Mouse (Mus musculus) kidney, adult 18-20 months (tissue): Measurements from ENCODE around the gene Clta.
A peak's percentile ranks its signal among the peaks of the same experiment; 100 is the strongest.

ENCODE experiments used
- DNase-seq: peaks from one replicate; pipeline ENCODE4 v3.0.0; 2021

Clta gene

DNA sequence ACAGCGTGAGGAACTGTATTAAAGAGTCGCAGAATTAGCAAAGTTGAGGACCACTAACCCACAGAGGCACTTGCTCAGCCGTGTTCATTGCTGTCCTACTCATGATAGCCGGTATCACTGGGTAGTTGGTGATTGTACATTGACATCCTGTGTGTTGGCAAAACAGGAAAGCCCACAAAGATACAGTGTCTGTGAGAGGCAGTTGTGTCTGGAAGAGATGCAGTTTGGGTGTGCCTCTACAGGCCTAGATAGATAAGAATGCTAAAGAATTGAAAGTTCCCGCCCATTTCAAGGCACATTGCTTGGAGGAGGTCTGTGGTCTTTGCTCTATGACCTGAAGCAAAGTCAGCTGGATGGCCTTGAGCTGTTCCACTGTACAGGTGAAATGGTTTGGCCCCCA is at the start of gene Clta:
TSS of gene Clta (plus strand) at position 327 of the 400 bp plus-strand sequence.
- DNase-seq, result no peak

DNA sequence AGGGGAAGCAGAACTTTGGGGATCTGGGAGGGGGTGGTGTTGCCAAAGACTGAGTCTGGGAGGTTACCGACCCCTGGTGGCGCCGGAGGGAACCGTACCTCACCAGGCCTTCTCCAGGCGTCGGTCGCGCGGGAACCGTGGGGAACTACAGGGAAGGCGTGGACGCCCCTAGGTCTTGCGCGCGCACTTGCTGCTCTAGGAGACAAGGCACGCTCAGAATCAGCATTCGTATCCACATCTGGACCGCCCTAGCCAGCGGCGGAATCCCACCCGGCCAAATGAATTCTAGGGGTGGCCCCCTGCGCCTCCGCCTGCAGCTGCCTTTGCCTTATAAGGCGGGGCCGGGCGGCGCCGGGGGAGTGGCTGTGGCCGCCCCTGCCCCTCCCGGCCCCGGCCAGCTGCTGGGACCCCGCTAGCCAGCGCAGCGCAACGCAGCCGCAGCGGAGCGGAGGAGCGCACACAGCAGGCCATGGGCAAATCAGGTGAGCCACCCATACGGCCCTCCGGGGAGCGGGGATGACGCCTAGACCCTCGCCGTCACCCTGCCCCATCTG is 46.9 kb upstream of the Clta start, which contains the start of gene Glipr2:
TSS of gene Glipr2 (plus strand) at position 110 of the 554 bp plus-strand sequence.
- DNase-seq, result peak; percentile 69

DNA sequence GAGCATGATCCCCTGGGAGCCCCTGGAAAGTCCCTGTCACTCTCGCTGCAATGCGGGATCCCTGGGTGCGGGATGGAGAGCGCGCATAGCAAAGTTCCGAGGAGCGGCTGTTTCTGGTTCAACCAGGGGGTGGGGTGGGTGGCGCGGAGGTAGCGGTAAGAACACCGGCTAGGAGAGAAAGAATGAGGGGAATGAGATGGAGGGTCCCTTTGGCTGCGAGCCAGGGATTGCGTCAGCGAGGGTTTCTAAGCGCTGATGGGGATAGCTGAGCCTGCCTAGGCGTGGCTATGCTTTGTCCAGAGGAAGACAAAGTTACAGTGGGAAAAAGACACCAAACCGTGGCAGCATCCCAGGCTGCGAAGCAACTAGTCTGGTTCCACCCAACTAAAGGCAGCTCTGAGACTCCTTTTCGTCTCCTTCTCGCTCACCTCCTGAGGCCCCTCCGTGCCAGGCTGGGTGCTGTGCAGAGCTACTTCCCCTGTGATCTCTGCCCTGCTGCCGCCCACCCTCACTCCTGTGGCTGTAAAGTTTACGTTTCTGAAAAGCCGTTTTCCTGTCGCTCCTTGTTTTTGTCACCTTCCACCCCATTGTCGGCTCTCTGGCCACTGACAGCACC is 46.3 kb upstream of the Clta start:
- peak; percentile 41 for DNase-seq

DNA sequence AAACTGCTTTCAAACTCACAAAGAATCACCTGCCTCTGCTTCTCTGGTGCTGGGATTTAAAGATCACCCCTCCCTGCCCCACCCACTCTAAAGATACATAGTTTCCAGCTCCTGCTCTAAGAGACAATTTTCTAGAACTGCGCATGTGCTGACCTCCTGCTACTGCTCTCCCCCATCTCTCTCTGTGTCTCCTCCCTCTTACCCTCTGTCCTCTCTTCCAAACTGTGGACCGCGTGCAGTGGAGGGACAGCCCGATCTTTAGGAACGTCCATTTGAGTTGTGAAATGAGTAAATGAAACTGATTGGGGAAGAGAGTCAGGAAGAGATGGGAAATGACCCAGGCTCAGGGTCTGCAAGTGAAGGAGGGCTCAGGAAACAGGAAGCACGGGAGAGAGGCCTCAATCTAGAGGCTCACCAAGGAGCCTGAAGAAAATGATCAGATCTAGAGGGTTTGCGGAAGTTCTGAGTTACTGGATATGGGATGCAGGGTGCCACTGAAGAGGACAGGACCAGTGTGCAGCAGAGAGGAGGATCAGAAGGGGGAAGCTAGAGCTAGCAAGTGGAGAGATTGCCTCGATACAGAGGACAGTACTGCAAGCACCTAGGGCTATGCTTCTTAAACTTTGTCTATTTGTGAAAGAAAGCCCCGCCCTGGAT is 44.6 kb upstream of the Clta start:
- no peak for DNase-seq

DNA sequence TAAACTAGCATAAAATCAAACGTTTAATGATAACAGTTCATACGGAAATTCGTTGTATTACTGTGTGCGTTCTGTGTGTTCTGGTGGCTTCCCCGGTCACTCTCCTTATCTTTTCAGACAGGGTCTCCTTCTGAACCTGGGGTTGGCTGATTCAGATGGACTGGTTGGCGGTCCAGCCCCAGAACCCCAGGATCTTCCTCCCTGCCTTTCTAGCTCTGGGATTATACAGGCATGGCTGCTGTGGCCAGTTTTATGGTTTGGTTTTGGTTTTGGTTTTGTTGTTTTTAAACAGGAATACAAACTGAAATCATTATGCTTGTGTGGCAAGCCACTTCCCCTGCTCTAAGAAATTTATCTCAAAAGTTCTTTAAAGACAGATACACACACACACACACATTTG is 44.0 kb upstream of the Clta start:
- DNase-seq, result no peak

DNA sequence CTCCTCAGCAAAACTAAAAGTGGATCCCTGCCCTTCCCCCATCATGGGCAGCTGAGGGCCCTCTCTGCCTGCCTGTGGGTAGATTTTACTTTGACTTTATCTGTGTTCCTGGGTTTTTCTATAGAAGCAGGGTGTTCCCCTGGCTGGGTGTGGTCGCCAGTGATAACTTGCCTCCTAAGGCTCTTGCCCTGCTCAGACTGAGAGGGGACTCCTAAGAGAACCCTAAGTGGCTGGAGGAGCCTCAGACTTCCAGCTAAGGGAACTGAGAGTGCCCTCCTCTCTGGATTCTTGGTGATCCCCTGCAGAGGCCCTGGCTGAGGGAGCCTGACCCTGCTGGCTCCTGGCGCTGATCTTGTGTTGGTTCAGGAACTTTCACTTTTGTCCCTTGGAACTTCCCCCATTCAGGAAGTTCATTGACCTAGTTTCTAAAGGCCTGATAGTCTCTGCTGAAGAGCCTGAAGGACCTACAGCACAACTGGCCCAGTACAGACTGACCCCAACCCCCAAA is 39.9 kb upstream of the Clta start:
- DNase-seq, result peak; percentile 47

DNA sequence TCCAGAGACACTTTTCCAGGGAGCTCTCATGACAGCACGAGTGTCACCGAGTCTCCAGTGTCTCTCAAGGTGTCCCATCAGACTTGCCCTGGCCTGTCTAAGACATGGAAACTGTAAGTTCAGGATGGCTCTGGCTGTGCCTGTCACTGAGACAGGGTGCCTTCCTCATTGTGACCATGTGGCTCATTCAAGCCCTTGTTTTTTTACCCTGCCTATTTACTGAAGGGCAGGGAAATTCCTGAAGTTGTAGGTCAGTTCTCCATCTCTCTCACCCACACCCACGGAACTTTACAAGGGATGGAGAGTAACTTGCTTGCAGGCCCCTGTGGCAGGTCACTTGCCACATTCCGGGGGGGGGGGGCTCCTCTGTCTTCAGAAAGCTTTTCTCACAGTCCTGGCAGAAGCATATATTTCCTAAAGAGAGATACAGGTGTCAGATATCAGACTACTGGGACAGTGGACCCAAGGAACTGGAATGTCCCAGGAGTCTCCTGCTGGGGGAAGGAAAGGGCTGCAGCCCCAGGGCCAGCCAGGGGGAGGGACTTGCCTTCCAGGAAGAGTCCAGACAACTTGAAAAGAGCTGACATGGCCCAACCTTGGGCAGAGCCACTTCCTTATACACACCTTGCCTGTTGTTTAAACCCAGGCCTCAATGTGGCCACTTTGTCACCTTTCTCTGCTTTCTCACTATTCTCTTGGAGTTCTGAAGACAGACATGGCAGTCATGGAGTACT is 39.1 kb upstream of the Clta start:
- no peak for DNase-seq

DNA sequence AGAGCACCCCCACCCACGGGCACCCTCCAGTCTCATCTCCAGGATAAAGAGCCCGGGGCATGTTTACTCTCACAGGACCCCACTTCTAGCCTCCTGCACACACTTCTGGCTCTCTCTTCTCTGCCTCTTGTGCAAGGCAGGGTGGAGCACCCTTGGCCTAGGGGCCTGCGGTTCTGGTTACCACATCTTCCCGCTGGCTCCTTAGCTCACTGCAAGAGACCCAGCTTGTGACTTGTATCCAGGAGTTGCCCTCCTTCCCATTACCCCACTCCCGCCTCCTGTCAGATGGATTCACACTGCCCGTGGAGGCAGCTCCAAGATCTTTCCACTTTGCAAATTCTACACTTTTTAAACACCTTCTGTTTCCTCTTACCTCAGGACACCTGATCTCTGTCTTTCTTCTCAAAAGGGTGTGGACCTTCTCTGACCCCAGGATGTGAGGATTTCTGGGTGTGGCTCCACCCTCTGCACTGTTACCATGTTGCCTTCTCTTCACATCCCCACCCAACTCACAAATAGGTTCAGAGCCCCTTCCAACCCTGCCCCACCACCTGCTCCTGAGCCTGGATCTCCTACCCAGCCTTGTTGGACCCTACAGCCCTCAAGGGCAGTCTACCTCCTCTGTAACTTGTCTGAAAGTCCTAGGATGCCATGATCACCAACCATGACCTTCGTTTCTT is 38.3 kb upstream of the Clta start:
- no peak for DNase-seq

DNA sequence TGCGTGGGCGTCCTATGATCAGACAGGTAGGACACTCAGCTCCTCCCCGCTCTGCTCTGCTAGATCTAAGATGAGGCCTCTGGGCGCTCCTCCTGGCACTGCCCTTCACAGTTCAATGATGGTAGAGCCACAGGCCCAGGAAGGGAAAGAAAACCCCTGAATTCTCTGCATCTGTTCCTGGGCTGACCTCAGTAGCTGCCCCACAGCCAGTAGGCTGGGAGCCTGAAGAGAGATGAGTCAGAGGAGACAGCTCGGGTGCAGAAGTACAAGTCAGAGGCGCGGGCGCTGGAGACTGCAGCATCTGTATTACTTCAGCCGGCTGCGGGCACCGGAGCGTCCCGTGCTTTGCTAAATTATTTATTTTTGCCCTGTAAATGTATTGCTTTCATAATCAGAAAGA is 35.6 kb upstream of the Clta start:
- peak; percentile 73 for DNase-seq

DNA sequence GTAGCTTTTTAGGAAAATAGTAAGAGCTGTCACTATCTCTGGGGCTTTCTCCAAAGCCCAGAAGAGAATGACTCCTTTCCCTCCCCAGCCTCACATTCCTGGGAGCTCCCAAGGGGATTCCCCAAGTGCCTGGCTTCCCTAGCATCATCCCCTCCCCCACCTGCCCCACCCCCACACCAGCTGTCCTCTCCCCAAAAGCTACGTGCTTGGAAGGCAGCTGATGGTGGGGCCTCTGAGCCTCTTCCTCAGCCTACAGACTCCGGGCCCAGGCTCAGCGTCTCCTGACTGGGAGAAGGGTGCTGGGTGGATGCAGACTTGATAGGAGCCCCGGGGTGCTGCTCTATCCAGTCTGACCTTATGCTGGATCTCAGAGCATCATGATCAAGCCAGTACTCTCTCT is 34.9 kb upstream of the Clta start:
- no peak for DNase-seq

DNA sequence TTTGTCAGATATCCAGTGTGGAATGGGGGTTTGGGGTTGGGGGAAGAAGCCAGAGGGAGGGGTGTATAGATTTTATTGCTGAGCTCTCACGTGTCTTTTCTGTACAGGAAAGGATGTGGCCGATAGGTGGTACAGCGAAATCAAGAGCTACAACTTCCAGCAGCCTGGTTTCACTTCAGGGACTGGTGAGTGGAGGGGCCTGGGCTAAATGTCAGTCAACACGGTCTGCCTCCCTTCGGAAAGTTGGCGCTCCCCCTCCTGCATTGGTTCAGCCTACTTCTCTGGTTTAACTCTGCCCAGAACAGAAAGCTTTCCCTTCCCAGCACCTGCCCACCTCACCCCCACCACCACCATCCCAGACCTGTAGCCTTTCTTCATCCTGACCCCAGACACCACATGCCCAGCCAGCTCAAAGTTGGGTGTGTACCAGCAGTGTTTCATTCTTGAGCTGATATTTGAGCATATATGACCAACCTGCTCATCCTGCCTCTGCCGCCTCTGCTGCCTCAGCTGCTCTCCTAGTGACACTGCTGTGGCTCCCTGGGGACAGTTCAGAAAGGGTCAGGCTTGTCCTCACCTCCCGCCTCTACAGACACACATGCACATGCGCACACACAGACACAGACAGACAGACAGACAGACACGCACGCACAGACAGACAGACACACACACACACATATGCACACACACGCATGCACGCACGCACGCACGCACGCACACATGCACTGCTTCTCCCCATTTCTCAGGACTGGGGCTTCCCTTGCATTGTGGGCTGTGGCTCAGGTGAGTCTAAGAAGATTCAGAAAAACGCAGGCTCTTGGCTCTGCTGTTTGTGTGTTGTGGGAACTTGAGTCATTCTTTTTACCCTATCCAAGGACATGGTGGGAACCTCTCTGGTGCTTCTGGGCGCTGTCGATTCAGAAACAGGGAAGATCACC is 33.6 kb upstream of the Clta start:
- DNase-seq, result no peak

DNA sequence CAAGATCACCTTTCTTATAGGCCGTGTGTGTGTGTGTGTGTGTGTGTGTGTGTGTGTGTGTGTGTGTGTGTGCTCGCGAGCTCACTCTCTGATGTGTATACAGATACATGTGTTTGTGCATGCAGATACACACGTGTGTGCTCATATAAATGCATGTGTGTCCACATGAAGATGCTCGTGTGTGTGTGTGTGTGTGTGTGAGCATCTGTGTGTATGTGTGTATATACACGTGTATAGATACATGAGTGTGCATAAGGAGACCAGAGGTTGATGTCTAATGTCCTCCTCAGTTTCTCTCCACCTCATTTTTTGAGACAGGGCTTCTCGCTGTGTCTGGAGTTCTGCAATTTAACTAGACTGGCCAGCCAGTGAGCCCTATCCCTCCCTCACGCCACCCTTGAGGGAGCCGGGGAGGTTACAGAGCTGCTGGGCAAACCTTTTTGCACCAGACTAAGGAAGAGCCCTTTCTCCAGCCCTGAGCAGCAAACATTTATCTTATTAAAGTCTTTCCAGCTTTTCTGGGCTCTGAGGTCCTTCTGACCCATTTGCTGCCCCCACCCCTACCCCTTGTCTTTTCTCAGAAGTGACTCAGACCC is 32.6 kb upstream of the Clta start:
- DNase-seq, result no peak

DNA sequence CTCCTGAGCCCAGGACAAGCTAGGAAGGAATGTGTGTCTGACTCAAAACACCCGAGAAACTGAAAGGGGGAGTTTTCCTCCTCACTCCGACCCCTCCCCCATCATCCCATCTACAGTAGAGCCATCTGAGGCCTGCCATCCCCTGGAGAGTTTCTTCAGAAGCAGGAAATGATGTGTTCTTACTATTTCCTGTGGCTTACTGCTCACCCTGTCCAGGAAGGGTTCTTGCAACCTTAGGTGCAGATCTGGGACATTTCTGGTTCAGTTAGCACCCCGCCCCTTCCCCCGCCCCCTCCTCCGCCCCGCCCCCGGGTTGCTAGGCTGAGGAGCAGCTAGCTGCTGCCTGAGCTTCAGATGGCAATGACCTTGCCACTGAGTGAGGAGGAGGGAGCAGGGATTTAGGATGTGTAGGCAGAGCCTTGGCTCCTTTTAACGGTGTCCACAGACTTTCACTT is 32.1 kb upstream of the Clta start:
- peak; percentile 34 for DNase-seq

DNA sequence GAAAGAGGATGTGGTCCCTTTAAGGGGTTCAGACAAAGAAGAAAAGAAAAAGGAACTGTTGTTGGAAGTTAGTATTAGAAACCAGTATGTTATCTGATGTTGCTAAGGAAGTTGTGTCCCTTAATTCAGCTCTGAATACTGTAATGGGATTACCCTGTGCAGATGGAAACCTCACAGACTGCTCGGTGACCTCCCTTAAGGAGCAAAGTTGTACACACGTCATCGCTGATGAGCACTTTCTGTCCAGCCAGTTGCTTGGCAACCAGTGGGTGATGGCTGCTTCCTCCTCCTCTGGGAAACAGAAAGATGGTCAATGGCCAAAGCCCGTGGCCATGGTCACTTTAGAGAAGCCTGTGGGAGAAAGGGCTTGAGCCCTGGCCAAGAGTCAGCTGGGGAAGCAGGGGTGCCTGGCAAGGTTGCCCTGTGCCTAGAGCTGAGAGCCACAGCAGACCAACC is 30.7 kb upstream of the Clta start:
- DNase-seq, result no peak

DNA sequence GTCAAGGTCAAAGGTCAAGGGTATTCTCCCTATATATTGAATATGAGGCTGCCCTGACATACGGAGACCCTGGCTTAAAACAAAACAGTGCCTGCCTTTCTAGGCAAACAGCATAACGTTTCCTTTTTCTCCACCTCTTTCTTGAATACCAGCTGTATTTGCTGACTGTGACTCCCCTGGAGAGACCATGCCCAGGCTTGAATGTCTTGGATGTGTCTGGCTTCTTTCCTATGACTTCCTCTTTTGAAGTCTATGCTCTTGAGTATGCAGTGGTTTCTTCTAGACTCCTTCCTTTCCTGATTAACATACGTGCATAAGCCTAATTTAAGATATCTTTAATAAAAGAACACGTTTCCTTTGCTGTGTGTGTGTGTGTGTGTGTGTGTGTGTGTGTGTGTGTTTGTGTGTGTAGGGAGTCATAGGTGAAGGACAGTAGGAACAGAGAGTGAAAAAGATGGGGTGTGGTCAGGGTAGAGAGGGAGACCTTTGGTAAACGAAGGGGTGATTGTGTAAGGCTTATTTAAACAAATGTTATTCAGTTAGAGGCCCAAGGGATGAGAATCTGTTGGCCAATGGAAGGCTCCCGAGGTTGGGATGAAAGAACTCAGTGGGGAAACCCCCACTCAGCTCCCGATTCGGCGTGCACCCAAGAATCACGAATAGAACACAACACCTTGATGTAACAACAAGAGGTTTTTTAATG is 29.2 kb upstream of the Clta start:
- no peak for DNase-seq

DNA sequence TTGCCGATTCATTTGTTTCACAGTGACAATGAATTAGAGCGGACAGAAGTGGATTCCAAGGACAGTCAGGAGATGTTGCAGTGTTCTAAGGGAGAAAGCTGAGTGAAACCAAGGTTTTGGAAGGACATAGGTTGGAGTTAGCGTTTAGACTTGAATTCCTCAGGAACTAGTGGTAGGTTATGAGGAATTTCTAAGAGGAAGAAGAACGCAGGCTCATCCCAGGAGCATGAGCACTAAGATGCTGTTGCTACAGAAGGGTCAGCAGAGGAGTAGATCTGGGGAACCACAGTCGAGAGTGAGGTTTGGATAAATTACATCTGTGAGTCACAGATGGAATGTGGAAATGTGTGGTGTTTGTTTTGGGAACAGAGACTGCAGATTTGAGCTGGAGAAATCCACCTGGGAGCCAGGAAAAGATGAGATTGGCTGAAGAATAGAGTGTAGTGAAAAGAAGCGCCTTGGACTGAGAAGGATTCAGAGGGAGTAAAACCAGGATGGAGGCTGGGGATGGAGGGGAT is 28.0 kb upstream of the Clta start:
- DNase-seq, result no peak

DNA sequence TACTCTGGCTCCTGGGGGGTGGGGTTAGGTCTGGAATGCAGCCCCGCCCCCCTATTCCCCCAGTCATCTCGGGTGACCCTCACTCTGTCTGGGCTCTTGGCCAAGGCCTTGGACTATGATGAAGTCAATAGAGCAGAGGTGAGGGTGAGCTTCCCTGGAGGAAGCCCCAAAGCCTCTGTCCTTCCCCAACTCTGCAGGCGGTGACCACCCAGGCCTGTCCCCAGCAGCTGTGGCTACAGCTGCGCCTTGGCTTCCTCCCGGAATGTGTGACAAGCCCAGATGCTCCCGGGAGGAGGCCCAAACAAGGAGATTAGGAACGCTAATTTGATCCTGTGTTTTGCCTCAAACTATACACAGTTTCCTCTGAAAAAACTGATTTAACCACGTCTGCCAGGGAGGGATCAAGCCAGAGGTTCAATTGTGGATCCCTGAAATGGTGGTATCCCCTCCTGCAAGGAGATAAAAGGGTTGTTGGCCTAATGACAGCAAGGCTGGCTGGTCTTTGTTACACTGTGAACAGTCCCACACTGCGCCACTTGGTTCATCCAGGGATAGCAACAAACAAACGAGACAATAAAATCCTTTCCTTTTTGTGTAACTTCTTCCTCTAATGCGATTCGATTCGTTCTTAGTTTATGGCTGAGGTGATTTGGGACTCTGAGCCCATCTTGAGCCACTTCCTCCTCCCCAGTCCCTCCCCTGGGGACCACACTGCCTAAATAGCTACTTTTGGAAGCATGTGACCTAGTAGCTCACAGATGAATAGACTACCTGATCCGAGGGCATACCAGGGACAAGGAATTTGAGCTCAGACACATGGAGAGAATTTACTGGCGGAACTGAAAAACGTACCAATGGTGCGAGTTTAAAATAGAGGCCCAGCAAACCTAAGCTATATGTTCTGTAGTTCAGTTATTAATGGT is 25.5 kb upstream of the Clta start:
- peak; percentile 17 for DNase-seq

DNA sequence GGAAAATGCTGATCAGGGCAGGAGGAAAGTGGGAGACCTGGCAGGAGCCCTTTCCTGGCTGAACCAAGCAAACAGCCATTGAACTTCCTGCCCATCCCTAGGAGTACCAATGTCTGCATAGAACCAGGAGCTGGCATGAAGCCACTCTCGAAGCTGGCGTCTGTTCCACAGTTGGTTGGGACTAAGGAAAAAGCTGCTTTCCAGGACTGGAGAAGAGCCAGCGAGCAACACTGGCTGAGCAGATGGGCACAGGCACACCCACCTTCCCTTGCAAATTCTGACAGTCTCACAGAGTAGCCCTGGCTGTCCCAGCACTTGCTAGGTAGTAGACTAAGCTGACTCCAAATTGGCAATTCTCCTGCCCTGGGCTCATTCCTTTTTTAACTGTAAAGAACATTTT is 24.5 kb upstream of the Clta start:
- DNase-seq, result peak; percentile 40

DNA sequence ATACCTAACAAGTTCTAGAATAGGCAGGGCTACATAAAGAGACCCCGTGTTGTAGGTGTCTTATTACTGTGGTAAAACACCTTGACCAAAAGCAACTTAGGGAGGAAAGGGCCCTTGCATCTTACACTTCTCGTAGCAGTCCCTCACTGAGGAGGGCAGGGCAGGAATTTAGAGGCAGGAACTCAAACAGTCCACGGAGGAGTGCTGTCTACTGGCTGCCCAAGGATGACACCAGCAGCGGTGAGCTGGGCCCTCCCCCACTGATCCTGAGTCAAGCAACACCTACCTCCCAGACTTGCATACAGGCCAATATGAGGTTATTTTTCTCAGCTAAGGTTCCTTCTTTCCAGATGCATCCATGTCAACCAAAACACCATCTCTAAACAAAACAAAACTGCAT is 24.0 kb upstream of the Clta start:
- DNase-seq, result no peak
